Mouse (Mus musculus) adrenal gland, adult 8-10 months (tissue): Measurements from ENCODE around the gene Gm8068. TPM values are rescaled to one million over a fixed set of nuclear protein-coding genes. Genes with fewer than 3 reads are reported as not detected.
"Not testable (repeated sequence)": the region's sequence is repeated elsewhere in the genome, so short reads cannot be mapped to it uniquely, and the experiment has no call there.

Experiments
- DNase-seq: peaks from one replicate; pipeline ENCODE4 v3.0.0; 2022
- total RNA-seq, 4 experiments: library from RNA; stranded (reverse); gene quantifications; 2 replicates each; pipeline ENCODE4 v1.2.4; 2022

The Gm8068 gene
- total RNA-seq, result not detected

GRCm38 (mm10) chr14:41701785-41702184 lies at the start of gene Gm8068:
Gene Gm8068 (minus strand): TSS chr14:41701885.
- DNase-seq, result not testable (repeated sequence)

DNA sequence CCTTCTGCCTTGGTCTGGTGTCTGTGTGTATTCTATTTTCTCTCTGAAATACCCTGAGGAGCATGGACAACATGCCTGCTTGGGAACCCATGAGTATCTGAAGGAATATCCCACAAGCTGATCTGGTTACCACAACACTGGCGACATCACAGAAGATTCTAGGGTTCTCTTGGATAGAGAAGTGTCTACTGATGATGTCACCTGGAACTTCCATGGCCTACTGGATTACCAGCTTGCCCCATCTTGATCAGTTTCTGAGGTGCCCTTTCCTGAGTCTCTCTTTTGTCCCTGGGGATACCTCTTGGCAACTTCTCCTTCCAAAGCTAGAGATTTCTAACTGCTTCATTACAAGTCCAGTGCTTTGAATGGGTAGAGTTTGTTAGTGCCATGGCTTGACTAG lies 48.8 kb upstream of the Gm8068 start, which contains the start of gene Gm7929:
TSS of gene Gm7929 (minus strand) at position 101 of the 400 bp plus-strand sequence.
- DNase-seq, result not testable (repeated sequence)

GRCm38 (mm10) chr14:41723437-41723836 lies 21.8 kb upstream of the Gm8068 start:
- not testable (repeated sequence) for DNase-seq

GRCm38 (mm10) chr14:41717180-41717579 lies 15.5 kb upstream of the Gm8068 start:
- DNase-seq, result not testable (repeated sequence)

DNA sequence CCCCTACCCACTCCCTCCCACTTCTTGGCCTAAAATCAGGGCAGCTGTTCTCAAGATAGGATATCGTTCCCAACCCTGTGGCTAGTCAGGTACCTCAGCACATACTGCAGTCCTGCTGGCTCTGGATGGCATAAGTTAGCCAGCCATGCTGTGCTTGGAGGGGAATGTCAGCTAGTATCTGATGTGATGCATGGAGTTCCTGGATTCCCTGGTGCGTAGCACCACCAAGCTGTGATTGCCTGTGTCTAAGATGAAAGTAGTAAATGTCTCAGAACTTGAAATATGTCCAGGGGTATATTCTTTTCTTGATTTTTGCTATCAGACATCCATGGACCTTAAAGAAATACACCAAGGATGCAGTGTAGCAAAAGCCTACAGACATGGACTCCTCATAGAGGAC lies 53.5 kb downstream of the Gm8068 start:
- not testable (repeated sequence) for DNase-seq

Other genes starting within 250 kb of the Gm8068 start
- not detected for gene Gm7954, start 248.4 kb downstream of the Gm8068 start, total RNA-seq
- gene Gm3486, start 212.4 kb downstream of the Gm8068 start, total RNA-seq, result not detected
- not detected for gene Gm7970, start 146.3 kb downstream of the Gm8068 start, total RNA-seq
- not detected for gene 1700049E17Rik2, start 128.7 kb downstream of the Gm8068 start, total RNA-seq
- not detected for gene Gm3072, start 77.3 kb downstream of the Gm8068 start, total RNA-seq
- gene Gm3676, start 55.4 kb downstream of the Gm8068 start, total RNA-seq, result not detected
- gene Gm7929, start 48.7 kb upstream of the Gm8068 start, total RNA-seq, result not detected
- gene Gm47189, start 70.6 kb upstream of the Gm8068 start, total RNA-seq, result not detected
- gene Gm7980, start 205.4 kb upstream of the Gm8068 start, total RNA-seq, result not detected
- gene 1700049E17Rik1, start 223.1 kb upstream of the Gm8068 start, total RNA-seq, result not detected
- not detected for gene 1700024B05Rik, start 242.1 kb upstream of the Gm8068 start, total RNA-seq